46 mouse cellular contexts compared by ENCODE assay signal in genomic region chr1:83105464-83105863, GRCm38 (mm10). TPM values are rescaled to one million over a fixed set of nuclear protein-coding genes. Genes with fewer than 3 reads are reported as not detected.
"Had no signal": no experiment of that assay in that cellular context is flagged by ENCODE, and none has a peak within 500 bp of the region (broad histone marks: within the 10 kb centered on the region; RNA-seq: fewer than 3 reads in every experiment).

No protein-coding gene starts in this region.

- H3K4me1 ChIP-seq: limb, embryonic 15.5 days; liver, embryonic 12.5 days; liver, embryonic 13.5 days; liver, embryonic 15.5 days; megakaryocyte, embryonic 14.5 days; midbrain, embryonic 10.5 days; midbrain, embryonic 12.5 days; midbrain, embryonic 15.5 days had no signal

- H3K9me3 ChIP-seq: limb, embryonic 10.5 days; limb, embryonic 12.5 days; limb, embryonic 13.5 days; limb, embryonic 15.5 days; liver, embryonic 12.5 days; liver, embryonic 13.5 days; liver, embryonic 15.5 days; lung, embryonic 15.5 days; megakaryocyte, embryonic 14.5 days; midbrain, embryonic 10.5 days; midbrain, embryonic 12.5 days; midbrain, embryonic 13.5 days; midbrain, embryonic 15.5 days had no signal

- H3K4me2 ChIP-seq: limb, embryonic 12.5 days; limb, embryonic 13.5 days; limb, embryonic 15.5 days; liver, embryonic 11.5 days; liver, embryonic 12.5 days; liver, embryonic 13.5 days; liver, embryonic 15.5 days; lung, embryonic 14.5 days; lung, embryonic 15.5 days; midbrain, embryonic 11.5 days; midbrain, embryonic 12.5 days; midbrain, embryonic 13.5 days; midbrain, embryonic 15.5 days had no signal

- H3K4me3 ChIP-seq: limb, embryonic 10.5 days; limb, embryonic 12.5 days; limb, embryonic 13.5 days; limb, embryonic 15.5 days; liver, embryonic 12.5 days; liver, embryonic 13.5 days; liver, embryonic 15.5 days; lung, embryonic 15.5 days; megakaryocyte, embryonic 14.5 days; midbrain, embryonic 10.5 days; midbrain, embryonic 12.5 days; midbrain, embryonic 13.5 days; midbrain, embryonic 15.5 days; myocyte had no signal

- ATAC-seq: liver, embryonic 12.5 days; liver, postnatal 0 days; lung, postnatal 0 days; midbrain, embryonic 13.5 days; midbrain, embryonic 15.5 days; midbrain, embryonic 16.5 days had no signal

- H3K36me3 ChIP-seq: limb, embryonic 10.5 days; limb, embryonic 12.5 days; limb, embryonic 13.5 days; limb, embryonic 15.5 days; liver, embryonic 12.5 days; liver, embryonic 13.5 days; liver, embryonic 15.5 days; lung, embryonic 15.5 days; midbrain, embryonic 10.5 days; midbrain, embryonic 12.5 days; midbrain, embryonic 13.5 days; midbrain, embryonic 15.5 days had no signal

- H3K9ac ChIP-seq: limb, embryonic 12.5 days; limb, embryonic 13.5 days; limb, embryonic 15.5 days; liver, embryonic 12.5 days; liver, embryonic 13.5 days; liver, embryonic 14.5 days; liver, embryonic 15.5 days; liver, postnatal 0 days; lung, embryonic 14.5 days; lung, embryonic 15.5 days; midbrain, embryonic 12.5 days; midbrain, embryonic 13.5 days; midbrain, embryonic 15.5 days had no signal

- DNase-seq: left cerebral cortex, postnatal 4 days; liver; liver, embryonic 13.5 days; liver, postnatal 0 days; lung, adult 18-20 months; lung, adult 2 months; lung, embryonic 14.5 days; lung, postnatal 10 days; lung, postnatal 14 days; lung, postnatal 36 days; lung, postnatal 4 days; midbrain, embryonic 14.5 days had no signal

- H3K27ac ChIP-seq: limb, embryonic 10.5 days; limb, embryonic 12.5 days; limb, embryonic 13.5 days; limb, embryonic 15.5 days; liver, embryonic 12.5 days; liver, embryonic 13.5 days; liver, embryonic 14.5 days; liver, embryonic 15.5 days; lung, embryonic 15.5 days; macrophage; midbrain, embryonic 10.5 days; midbrain, embryonic 12.5 days; midbrain, embryonic 13.5 days; midbrain, embryonic 15.5 days had no signal

- H3K27me3 ChIP-seq: limb, embryonic 12.5 days; limb, embryonic 13.5 days; limb, embryonic 15.5 days; liver, embryonic 12.5 days; liver, embryonic 13.5 days; liver, embryonic 15.5 days; lung, embryonic 15.5 days; megakaryocyte, embryonic 14.5 days; midbrain, embryonic 12.5 days; midbrain, embryonic 13.5 days; midbrain, embryonic 15.5 days had no signal

RNA-seq across cellular contexts. Expression of gene Ccl20, which starts 11.1 kb away (rescaled TPM):
- total RNA-seq: left cerebral cortex, adult 8-10 months; left cerebral cortex, postnatal 10 days; left cerebral cortex, postnatal 14 days; left cerebral cortex, postnatal 25 days; left cerebral cortex, postnatal 36 days; left cerebral cortex, postnatal 4 days; liver, adult 2 months; megakaryocyte progenitor cell, adult 5-6 weeks; megakaryocyte, adult 5-6 weeks; megakaryocyte-erythroid progenitor cell, adult 5-6 weeks; monocyte, adult 5-6 weeks had no signal
- polyA plus RNA-seq: limb, embryonic 10.5 days; limb, embryonic 11.5 days; limb, embryonic 12.5 days; limb, embryonic 13.5 days; limb, embryonic 15.5 days; liver, adult 2 months; liver, embryonic 15.5 days; liver, embryonic 16.5 days; liver, postnatal 0 days; lung, embryonic 14.5 days; lung, embryonic 15.5 days; lung, embryonic 16.5 days; macrophage; midbrain, embryonic 10.5 days; midbrain, embryonic 11.5 days; midbrain, embryonic 12.5 days; midbrain, embryonic 13.5 days; midbrain, embryonic 14.5 days; midbrain, embryonic 15.5 days; midbrain, embryonic 16.5 days; myocyte; neural tube, embryonic 11.5 days had no signal

RNA-seq across cellular contexts. Expression of gene Krtap28-13, which starts 44.7 kb away (rescaled TPM):
- total RNA-seq: left cerebral cortex, adult 8-10 months; left cerebral cortex, postnatal 10 days; left cerebral cortex, postnatal 14 days; left cerebral cortex, postnatal 25 days; left cerebral cortex, postnatal 36 days; left cerebral cortex, postnatal 4 days; liver, adult 2 months; megakaryocyte progenitor cell, adult 5-6 weeks; megakaryocyte, adult 5-6 weeks; megakaryocyte-erythroid progenitor cell, adult 5-6 weeks; monocyte, adult 5-6 weeks had no signal
- polyA plus RNA-seq: limb, embryonic 10.5 days; limb, embryonic 11.5 days; limb, embryonic 12.5 days; limb, embryonic 13.5 days; limb, embryonic 15.5 days; liver, adult 2 months; liver, embryonic 11.5 days; liver, embryonic 12.5 days; liver, embryonic 13.5 days; liver, embryonic 14.5 days; liver, embryonic 15.5 days; liver, embryonic 16.5 days; liver, postnatal 0 days; lung, embryonic 14.5 days; lung, embryonic 15.5 days; lung, embryonic 16.5 days; macrophage; midbrain, embryonic 10.5 days; midbrain, embryonic 11.5 days; midbrain, embryonic 12.5 days; midbrain, embryonic 13.5 days; midbrain, embryonic 14.5 days; midbrain, embryonic 15.5 days; midbrain, embryonic 16.5 days; myocyte; neural tube, embryonic 11.5 days had no signal

RNA-seq across cellular contexts. Expression of gene A030005K14Rik, which starts 46.3 kb away (rescaled TPM):
- total RNA-seq: left cerebral cortex, adult 8-10 months; left cerebral cortex, postnatal 10 days; left cerebral cortex, postnatal 14 days; left cerebral cortex, postnatal 25 days; left cerebral cortex, postnatal 36 days; left cerebral cortex, postnatal 4 days; liver, adult 2 months; megakaryocyte progenitor cell, adult 5-6 weeks; megakaryocyte, adult 5-6 weeks; megakaryocyte-erythroid progenitor cell, adult 5-6 weeks; monocyte, adult 5-6 weeks had no signal
- polyA plus RNA-seq: limb, embryonic 10.5 days; limb, embryonic 11.5 days; limb, embryonic 12.5 days; limb, embryonic 13.5 days; limb, embryonic 14.5 days; limb, embryonic 15.5 days; liver, adult 2 months; liver, embryonic 11.5 days; liver, embryonic 12.5 days; liver, embryonic 13.5 days; liver, embryonic 14.5 days; liver, embryonic 15.5 days; liver, embryonic 16.5 days; liver, postnatal 0 days; lung, adult 2 months; lung, embryonic 14.5 days; lung, embryonic 15.5 days; lung, embryonic 16.5 days; lung, postnatal 0 days; macrophage; midbrain, embryonic 10.5 days; midbrain, embryonic 11.5 days; midbrain, embryonic 12.5 days; midbrain, embryonic 13.5 days; midbrain, embryonic 14.5 days; midbrain, embryonic 15.5 days; midbrain, embryonic 16.5 days; myocyte; neural tube, embryonic 11.5 days had no signal

RNA-seq across cellular contexts. Expression of gene Daw1, which starts 54.1 kb away (rescaled TPM):
- total RNA-seq: liver, adult 2 months; megakaryocyte progenitor cell, adult 5-6 weeks; megakaryocyte, adult 5-6 weeks; megakaryocyte-erythroid progenitor cell, adult 5-6 weeks; monocyte, adult 5-6 weeks had no signal
- polyA plus RNA-seq: limb, embryonic 10.5 days; limb, embryonic 12.5 days; limb, embryonic 15.5 days; liver, adult 2 months; liver, embryonic 11.5 days; liver, embryonic 12.5 days; liver, embryonic 13.5 days; liver, embryonic 14.5 days; liver, embryonic 15.5 days; liver, embryonic 16.5 days; liver, postnatal 0 days; macrophage; midbrain, embryonic 12.5 days; myocyte; neural tube, embryonic 11.5 days had no signal
